Comparison of ENCODE assay signal across 8 mouse cellular contexts in the genomic region with DNA sequence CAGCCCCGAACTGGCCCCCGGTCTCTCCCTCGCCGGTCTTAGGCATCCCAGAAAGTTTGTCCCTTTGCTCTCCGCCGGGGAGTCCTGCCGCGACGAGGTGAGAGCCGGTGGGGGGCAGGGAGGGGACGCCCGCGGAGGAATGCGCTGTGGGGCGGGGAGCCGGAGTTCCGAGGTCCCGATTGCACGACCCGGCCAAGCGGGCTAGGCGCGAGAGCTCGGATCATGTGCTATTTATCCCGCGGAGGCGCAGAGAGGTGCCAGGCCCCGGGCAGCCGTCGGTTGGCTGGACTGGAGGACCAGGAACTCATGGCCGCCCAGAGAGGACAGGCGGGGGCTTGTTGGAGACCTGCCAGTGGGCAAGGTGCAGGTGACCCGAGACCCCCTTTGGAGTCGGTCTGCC. TPM values are rescaled to one million over a fixed set of nuclear protein-coding genes. Genes with fewer than 3 reads are reported as not detected.
DNase-seq lines count a peak whose midpoint lies in the region; ATAC-seq and TF ChIP-seq lines count a peak whose summit lies in the region.

No protein-coding gene starts in this region.

- peak; percentile 35 for DNase-seq in T-cell, adult 2 months (ENCODE audit: low spot score)
- DNase-seq in cerebellum, postnatal 36 days = peak; percentile 62 to 63
- DNase-seq in gastrocnemius, adult 8-10 months (ENCODE audit: low spot score in 2 of 2) = peak; percentile 87 to 92
- DNase-seq in hindbrain, postnatal 0 days (ENCODE audit: low spot score) = peak; percentile 48
- peak; percentile 59 for DNase-seq in left cerebral cortex, postnatal 4 days
- DNase-seq in mesoderm, embryonic 11.5 days (ENCODE audit: low read depth, low spot score) = peak; percentile 51
- DNase-seq in skeletal muscle tissue, adult 2 months (ENCODE audit: low read depth, low spot score) = peak; percentile 92
- DNase-seq in c-Kit-positive CD71-positive TER-119-positive erythroid progenitor cells, embryonic 14.5 days (ENCODE audit: low spot score) = no peak

- peaks cover 12% of the 10 kb centered on the region for H3K36me3 ChIP-seq in hindbrain, postnatal 0 days (ENCODE audit: insufficient read depth, low read length)

- peaks cover 14% of the 10 kb centered on the region for H3K4me1 ChIP-seq in hindbrain, postnatal 0 days (ENCODE audit: insufficient read depth, low read length)

- ATAC-seq in hindbrain, postnatal 0 days = no peak

- intact Hi-C loops in left cerebral cortex, postnatal 4 days (cut with DNase I) = no loop called here

- no peaks in the 10 kb centered on the region for H3K27me3 ChIP-seq in hindbrain, postnatal 0 days (ENCODE audit: insufficient read depth, low read length)

- H3K9ac ChIP-seq in hindbrain, postnatal 0 days (replicated peaks; ENCODE audit: low read length) = peak overlapping the region; percentile 90

- H3K27ac ChIP-seq in hindbrain, postnatal 0 days = peak overlapping the region; percentile 88

- H3K4me2 ChIP-seq in hindbrain, postnatal 0 days (ENCODE audit: low read depth, low read length) = peak overlapping the region; percentile 94

- peak overlapping the region; percentile 77 for H3K4me3 ChIP-seq in hindbrain, postnatal 0 days (ENCODE audit: low read length)

- TF ChIP-seq CTCF in hindbrain, postnatal 0 days (IDR thresholded peaks at IDR 0.05; ENCODE audit: low read depth) = no peak

- 1% methylated on average over 34 of the region's 34 CpGs for WGBS in hindbrain, postnatal 0 days

- no peaks in the 10 kb centered on the region for H3K9me3 ChIP-seq in hindbrain, postnatal 0 days (ENCODE audit: low read length)

RNA-seq across cellular contexts. Expression of a gene that starts 0.3 kb away (rescaled TPM):
- total RNA-seq in gastrocnemius, adult 8-10 months (2022) = 100 to 1,000 TPM; 605 to 698 (median 679) TPM
- total RNA-seq in hindbrain, postnatal 0 days (2014; rRNA removed) = 27.3 and 31.5 TPM in 2 replicates
- polyA plus RNA-seq in hindbrain, postnatal 0 days (2015; fragmentation: Nextera tagmentation; extraction: Ambion mirVana) = 1.7 and 1.9 TPM in 2 replicates
- total RNA-seq in left cerebral cortex, postnatal 4 days (2021) = 10 to 100 TPM; 35.1 to 35.5 TPM

RNA-seq across cellular contexts. Expression of a gene that starts 0.7 kb away (rescaled TPM):
- 1 to 10 TPM; 4.1 to 5.6 (median 4.3) TPM for total RNA-seq in gastrocnemius, adult 8-10 months (2022)
- 0.72 and 0.94 TPM in 2 replicates for total RNA-seq in hindbrain, postnatal 0 days (2014; rRNA removed)
- polyA plus RNA-seq in hindbrain, postnatal 0 days (2015; fragmentation: Nextera tagmentation; extraction: Ambion mirVana) = 2.3 and 3.1 TPM in 2 replicates
- under 1 TPM; 0.30 to 0.77 TPM for total RNA-seq in left cerebral cortex, postnatal 4 days (2021)

RNA-seq across cellular contexts. Expression of a gene that starts 12.7 kb away (rescaled TPM):
- 10 to 100 TPM; 35.2 to 43.1 (median 39.3) TPM for total RNA-seq in gastrocnemius, adult 8-10 months (2022)
- total RNA-seq in hindbrain, postnatal 0 days (2014; rRNA removed) = 23.2 and 26.7 TPM in 2 replicates
- polyA plus RNA-seq in hindbrain, postnatal 0 days (2015; fragmentation: Nextera tagmentation; extraction: Ambion mirVana) = 24.5 and 24.6 TPM in 2 replicates
- 10 to 100 TPM; 65.7 to 69.5 TPM for total RNA-seq in left cerebral cortex, postnatal 4 days (2021)

RNA-seq across cellular contexts. Expression of a gene that starts 31.4 kb away (rescaled TPM):
- 10 to 100 TPM; 77.0 to 99.5 (median 81.7) TPM for total RNA-seq in gastrocnemius, adult 8-10 months (2022)
- total RNA-seq in hindbrain, postnatal 0 days (2014; rRNA removed) = 31.9 and 43.1 TPM in 2 replicates
- polyA plus RNA-seq in hindbrain, postnatal 0 days (2015; fragmentation: Nextera tagmentation; extraction: Ambion mirVana) = 138 and 142 TPM in 2 replicates
- total RNA-seq in left cerebral cortex, postnatal 4 days (2021) = 10 to 100 TPM; 50.6 to 56.8 TPM

RNA-seq across cellular contexts. Expression of a gene that starts 43.6 kb away (rescaled TPM):
- total RNA-seq in gastrocnemius, adult 8-10 months (2022) = 1,000 to 10,000 TPM; 7,027 to 9,270 (median 7,380) TPM
- total RNA-seq in hindbrain, postnatal 0 days (2014; rRNA removed) = 12.4 and 17.7 TPM in 2 replicates
- 5.9 and 8.3 TPM in 2 replicates for polyA plus RNA-seq in hindbrain, postnatal 0 days (2015; fragmentation: Nextera tagmentation; extraction: Ambion mirVana)
- total RNA-seq in left cerebral cortex, postnatal 4 days (2021) = 1 to 10 TPM; 8.1 to 9.3 TPM

Comparison
In these comparisons a context has a peak if more than half of its experiments do, and no peak if none do; other contexts are left out.
1. RNA of a gene that starts 0.3 kb away (total RNA-seq): 605 to 698 TPM in gastrocnemius, adult 8-10 months; 35.1 to 35.5 TPM in left cerebral cortex, postnatal 4 days and 27.3 to 31.5 TPM in hindbrain, postnatal 0 days; every median in the first group is over 10 times any median in the second.